Mouse (Mus musculus): ENCODE measurements around the gene Mctp1. TPM values are rescaled to one million over a fixed set of nuclear protein-coding genes. Genes with fewer than 3 reads are reported as not detected.

Gene Mctp1
- polyA plus RNA-seq, 1 experiment from 2014 or later, result 1.7 TPM

DNA sequence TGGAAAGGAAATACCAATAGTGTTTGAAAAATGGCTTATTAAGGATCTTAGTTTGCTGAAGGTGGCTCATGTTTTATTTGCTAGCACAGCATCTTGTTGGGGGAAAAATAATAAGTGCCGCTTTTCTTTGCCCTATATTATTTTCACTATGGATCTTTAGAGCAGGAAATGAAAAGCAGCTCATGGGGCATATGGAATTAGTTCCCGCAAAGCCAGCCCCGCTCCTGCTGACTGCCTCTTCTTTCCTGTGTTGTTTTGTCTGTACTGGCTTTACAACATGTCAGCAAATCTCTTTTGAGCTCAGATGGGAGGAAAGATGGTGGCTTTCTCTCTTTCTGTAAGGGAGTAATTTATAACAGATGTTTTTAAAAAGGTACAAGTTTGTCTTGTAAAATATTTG is 618.3 kb downstream of the Mctp1 start:
- Histone ChIP-seq H3K27ac (no peak overlapping the region), H3K36me3 (no peaks in the 10 kb centered on the region), H3K4me2 (no peak overlapping the region), H3K4me1 (replicated peaks) (no peaks in the 10 kb centered on the region), H3K9ac (no peak overlapping the region), H3K4me3 (replicated peaks) (no peak overlapping the region), H3K9me3 (replicated peaks) (no peaks in the 10 kb centered on the region), H3K27me3 (no peaks in the 10 kb centered on the region)
- 71% methylated on average over 3 of the region's 3 CpGs for WGBS (ENCODE audit: insufficient replicate concordance)
- DNase-seq, result no peak
- no peak for ATAC-seq (ENCODE audit: low read depth)

DNA sequence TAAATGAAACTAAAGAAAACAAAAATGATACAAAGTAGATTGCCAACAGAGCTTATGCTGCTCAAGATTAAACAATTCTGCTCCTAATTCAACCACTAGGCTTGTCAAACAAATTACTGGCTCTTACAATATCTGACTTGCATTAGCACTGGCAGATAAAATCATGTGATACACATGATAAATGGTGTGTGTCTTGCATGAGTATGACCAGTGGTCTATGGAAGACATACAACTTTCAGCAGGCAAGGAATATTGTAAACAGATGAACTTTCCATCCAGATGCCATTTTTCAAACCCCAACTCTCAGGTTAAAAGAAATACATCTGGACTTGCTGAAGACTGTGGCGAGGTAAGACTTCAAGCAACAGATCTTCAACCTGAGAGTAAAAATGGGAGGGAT is 619.3 kb downstream of the Mctp1 start:
- Histone ChIP-seq H3K9me3 (replicated peaks) (no peaks in the 10 kb centered on the region), H3K4me1 (replicated peaks) (no peaks in the 10 kb centered on the region), H3K4me2 (no peak overlapping the region), H3K27ac (no peak overlapping the region), H3K4me3 (replicated peaks) (no peak overlapping the region), H3K9ac (no peak overlapping the region), H3K36me3 (no peaks in the 10 kb centered on the region), H3K27me3 (no peaks in the 10 kb centered on the region)
- DNase-seq (no peak), ATAC-seq (ENCODE audit: low read depth) (no peak)
- 55% methylated on average over 1 of the region's 1 CpGs for WGBS (ENCODE audit: insufficient replicate concordance)

DNA sequence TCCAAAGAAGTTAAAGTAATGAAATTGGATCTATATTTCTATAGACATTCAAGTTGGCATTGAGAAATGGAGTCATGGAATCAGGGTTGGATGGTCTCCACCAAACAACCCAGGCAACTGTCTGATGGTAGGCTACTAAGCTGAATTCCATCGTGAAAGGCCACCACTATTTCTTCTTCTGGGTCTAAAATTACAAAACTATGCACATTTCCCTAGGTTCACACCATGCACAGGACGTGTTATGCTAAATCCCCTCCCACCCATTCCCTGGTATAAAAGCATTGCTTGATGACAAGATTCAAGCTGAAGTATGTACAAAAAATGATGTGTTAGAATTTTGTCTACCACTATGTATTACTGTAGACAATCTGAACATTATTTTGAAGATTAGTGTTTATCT is 634.5 kb downstream of the Mctp1 start:
- ATAC-seq (ENCODE audit: low read depth) (no peak), DNase-seq (no peak)
- H3K4me2 ChIP-seq, result no peak overlapping the region
- H3K27ac ChIP-seq, result no peak overlapping the region
- no peak overlapping the region for H3K4me3 ChIP-seq (replicated peaks)
- no peaks in the 10 kb centered on the region for H3K4me1 ChIP-seq (replicated peaks)
- no peaks in the 10 kb centered on the region for H3K9me3 ChIP-seq (replicated peaks)
- H3K36me3 ChIP-seq, result no peaks in the 10 kb centered on the region
- 64% methylated on average over 2 of the region's 2 CpGs for WGBS (ENCODE audit: insufficient replicate concordance)
- no peaks in the 10 kb centered on the region for H3K27me3 ChIP-seq
- H3K9ac ChIP-seq, result no peak overlapping the region

DNA sequence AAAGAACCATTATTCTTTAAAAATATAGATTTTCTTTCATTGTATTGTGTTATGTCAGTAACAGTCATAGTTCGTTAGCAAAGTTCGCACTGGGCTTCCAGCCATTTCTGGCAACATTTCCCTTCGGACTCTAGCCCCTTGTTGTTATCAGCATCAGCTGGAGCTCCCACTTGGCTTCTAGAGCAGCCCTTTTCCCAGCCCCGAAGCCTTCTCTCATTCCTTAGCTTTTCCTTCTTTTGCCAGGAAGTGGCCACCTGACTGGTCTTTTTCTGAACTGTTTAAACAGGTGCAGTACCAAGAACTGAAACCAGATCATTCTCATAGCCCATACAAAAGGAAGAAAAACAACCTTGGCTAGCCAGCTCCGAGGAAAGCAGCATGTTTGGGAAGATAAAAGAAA is 645.3 kb downstream of the Mctp1 start:
- Histone ChIP-seq H3K4me3 (replicated peaks) (no peak overlapping the region), H3K9ac (no peak overlapping the region), H3K27ac (no peak overlapping the region), H3K27me3 (no peaks in the 10 kb centered on the region), H3K4me2 (no peak overlapping the region), H3K4me1 (replicated peaks) (no peaks in the 10 kb centered on the region), H3K36me3 (no peaks in the 10 kb centered on the region), H3K9me3 (replicated peaks) (no peaks in the 10 kb centered on the region)
- 64% methylated on average over 5 of the region's 5 CpGs for WGBS (ENCODE audit: insufficient replicate concordance)
- DNase-seq (no peak), ATAC-seq (ENCODE audit: low read depth) (no peak)

DNA sequence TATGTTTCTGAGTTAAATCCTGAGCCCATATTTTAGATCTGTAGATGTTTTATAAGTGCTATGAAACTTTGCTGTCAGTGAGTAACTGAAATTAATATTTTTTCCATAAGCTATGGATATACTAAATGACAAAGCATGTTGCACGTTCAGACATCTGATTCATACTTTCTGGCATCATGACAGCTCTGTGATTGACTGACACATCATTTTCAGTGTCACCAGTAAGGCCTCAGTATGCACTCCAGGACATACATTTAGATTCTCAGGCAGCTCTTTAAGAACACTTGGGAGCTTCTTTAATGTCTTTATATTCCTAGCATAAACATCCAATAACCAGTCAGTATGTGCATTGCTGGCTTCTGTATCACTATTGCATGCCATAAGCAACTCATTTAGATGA is 659.0 kb downstream of the Mctp1 start:
- no peaks in the 10 kb centered on the region for H3K4me1 ChIP-seq (replicated peaks)
- DNase-seq (no peak), ATAC-seq (ENCODE audit: low read depth) (no peak)
- no peak overlapping the region for H3K4me3 ChIP-seq (replicated peaks)
- H3K27ac ChIP-seq, result no peak overlapping the region
- peaks cover 6% of the 10 kb centered on the region for H3K36me3 ChIP-seq
- no peak overlapping the region for H3K4me2 ChIP-seq
- no peaks in the 10 kb centered on the region for H3K27me3 ChIP-seq
- no peak overlapping the region for H3K9ac ChIP-seq
- H3K9me3 ChIP-seq (replicated peaks), result no peaks in the 10 kb centered on the region
- 68% methylated on average over 1 of the region's 1 CpGs for WGBS (ENCODE audit: insufficient replicate concordance)

DNA sequence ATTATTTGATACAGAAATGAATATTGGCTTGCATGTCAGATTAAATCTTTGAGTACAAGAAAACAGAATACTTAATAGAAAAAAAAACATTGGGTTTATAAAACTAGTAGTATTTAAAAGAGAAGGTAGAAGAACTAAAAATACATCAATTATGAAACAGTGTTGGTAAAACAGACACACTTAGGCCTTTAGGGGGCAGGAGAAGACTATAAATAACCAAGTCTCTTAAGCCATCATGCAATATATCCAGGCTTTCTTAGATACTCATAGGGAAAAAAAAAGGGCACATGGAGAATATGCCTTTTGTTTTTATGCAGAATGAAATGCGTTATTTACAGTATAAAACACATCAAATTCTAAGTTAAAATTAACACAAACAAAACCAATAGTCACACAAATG is 661.0 kb downstream of the Mctp1 start:
- H3K4me2 ChIP-seq, result no peak overlapping the region
- no peaks in the 10 kb centered on the region for H3K9me3 ChIP-seq (replicated peaks)
- H3K4me1 ChIP-seq (replicated peaks), result no peaks in the 10 kb centered on the region
- no peak overlapping the region for H3K27ac ChIP-seq
- H3K9ac ChIP-seq, result no peak overlapping the region
- no peaks in the 10 kb centered on the region for H3K27me3 ChIP-seq
- WGBS (ENCODE audit: insufficient replicate concordance), result 79% methylated on average over 1 of the region's 1 CpGs
- DNase-seq (no peak), ATAC-seq (ENCODE audit: low read depth) (no peak)
- no peak overlapping the region for H3K4me3 ChIP-seq (replicated peaks)
- H3K36me3 ChIP-seq, result peaks cover 9% of the 10 kb centered on the region

DNA sequence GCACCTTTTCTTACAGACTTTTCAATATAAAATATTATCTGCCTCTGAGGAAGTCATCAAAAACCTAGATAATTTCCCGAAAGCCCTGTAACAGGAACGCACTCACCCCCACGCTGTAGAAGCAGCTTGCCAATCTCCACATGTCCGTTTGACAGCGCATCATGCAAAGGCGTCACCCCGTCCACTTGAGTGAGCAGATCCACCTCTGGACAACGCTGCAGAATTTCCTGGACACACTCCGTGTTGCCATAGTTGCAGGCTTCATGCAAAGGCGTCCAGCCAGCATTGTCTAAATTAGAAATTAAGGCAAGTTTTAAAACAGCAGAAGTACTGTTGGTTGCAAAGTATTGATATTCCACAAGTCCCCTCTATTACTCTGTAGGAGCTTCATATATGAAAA is 662.1 kb downstream of the Mctp1 start:
- peaks cover 9% of the 10 kb centered on the region for H3K36me3 ChIP-seq
- H3K9ac ChIP-seq, result no peak overlapping the region
- no peaks in the 10 kb centered on the region for H3K4me1 ChIP-seq (replicated peaks)
- H3K4me2 ChIP-seq, result no peak overlapping the region
- DNase-seq (no peak), ATAC-seq (ENCODE audit: low read depth) (no peak)
- H3K9me3 ChIP-seq (replicated peaks), result no peaks in the 10 kb centered on the region
- H3K4me3 ChIP-seq (replicated peaks), result no peak overlapping the region
- no peaks in the 10 kb centered on the region for H3K27me3 ChIP-seq
- H3K27ac ChIP-seq, result no peak overlapping the region
- WGBS (ENCODE audit: insufficient replicate concordance), result 78% methylated on average over 10 of the region's 10 CpGs

DNA sequence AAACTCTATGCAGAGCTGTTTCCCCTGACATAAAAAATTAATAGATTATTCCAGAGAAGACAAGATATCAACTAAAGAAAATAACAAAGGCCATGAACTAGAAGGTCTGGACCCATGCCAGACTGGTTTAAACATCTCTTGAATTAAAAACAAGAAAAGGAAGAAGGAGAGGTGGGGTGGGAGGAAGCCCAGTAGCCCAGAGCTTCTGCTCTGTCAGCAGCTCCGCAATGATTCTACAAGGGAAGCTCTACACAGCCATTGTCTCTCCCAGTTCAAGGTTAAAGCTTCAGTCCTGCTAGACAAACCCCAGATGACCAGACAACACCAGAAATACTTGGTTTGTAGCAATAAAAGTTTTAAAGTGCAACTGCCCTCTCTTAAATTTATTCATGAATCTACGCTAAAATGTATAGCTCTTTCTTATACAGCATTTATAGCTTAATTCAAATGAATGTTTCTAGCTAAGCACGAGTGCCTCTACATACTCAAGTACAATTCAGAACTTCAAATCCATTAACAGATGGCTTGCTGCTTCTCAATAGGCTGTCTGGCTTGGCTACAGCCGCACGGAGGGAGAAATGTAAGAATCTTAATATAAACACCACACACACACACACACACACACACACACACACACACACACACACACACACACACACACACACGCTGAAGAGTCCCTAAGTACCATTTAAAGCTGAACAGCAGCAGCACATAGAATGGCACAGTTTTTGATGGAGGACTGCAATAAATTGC is 663.0 kb downstream of the Mctp1 start:
- WGBS (ENCODE audit: insufficient replicate concordance), result 85% methylated on average over 6 of the region's 6 CpGs
- no peak for ATAC-seq (ENCODE audit: low read depth)

DNA sequence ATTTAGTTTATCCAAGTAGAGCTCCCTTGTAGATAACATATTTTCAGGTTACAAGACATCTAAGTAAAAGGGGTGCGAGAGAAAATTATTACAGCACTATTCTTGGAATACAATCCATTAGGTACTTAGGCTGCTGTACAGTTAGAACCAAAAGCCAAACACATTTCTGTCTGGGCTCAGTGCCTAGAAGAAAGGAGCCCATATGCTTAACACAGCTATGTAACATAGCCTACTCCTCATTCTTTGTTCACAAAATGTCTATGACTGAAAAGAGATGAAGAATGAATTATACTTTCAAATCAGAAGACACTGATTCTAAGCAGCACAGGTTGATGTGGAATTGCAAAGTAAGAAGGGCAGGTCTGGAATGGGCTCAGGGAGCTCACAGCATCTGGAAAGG is 664.1 kb downstream of the Mctp1 start:
- peaks cover 6% of the 10 kb centered on the region; the same call in 1 of the 2 replicates for H3K36me3 ChIP-seq
- no peak overlapping the region for H3K27ac ChIP-seq
- H3K9me3 ChIP-seq (replicated peaks), result no peaks in the 10 kb centered on the region
- no peak overlapping the region for H3K4me2 ChIP-seq
- H3K9ac ChIP-seq, result no peak overlapping the region
- no peaks in the 10 kb centered on the region for H3K27me3 ChIP-seq
- WGBS (ENCODE audit: insufficient replicate concordance), result 90% methylated on average over 1 of the region's 1 CpGs
- H3K4me3 ChIP-seq (replicated peaks), result no peak overlapping the region
- ATAC-seq (ENCODE audit: low read depth) (no peak), DNase-seq (no peak)
- no peaks in the 10 kb centered on the region for H3K4me1 ChIP-seq (replicated peaks)

More for the DNA sequence above, 663.0 kb downstream of the Mctp1 start:
- peaks cover 9% of the 10 kb centered on the region for H3K36me3 ChIP-seq
- no peaks in the 10 kb centered on the region for H3K4me1 ChIP-seq (replicated peaks)
- no peak overlapping the region for H3K9ac ChIP-seq
- no peak overlapping the region for H3K27ac ChIP-seq
- no peak overlapping the region for H3K4me3 ChIP-seq (replicated peaks)
- no peak overlapping the region for H3K4me2 ChIP-seq
- DNase-seq, result no peak
- no peaks in the 10 kb centered on the region for H3K9me3 ChIP-seq (replicated peaks)
- H3K27me3 ChIP-seq, result no peaks in the 10 kb centered on the region

DNA sequence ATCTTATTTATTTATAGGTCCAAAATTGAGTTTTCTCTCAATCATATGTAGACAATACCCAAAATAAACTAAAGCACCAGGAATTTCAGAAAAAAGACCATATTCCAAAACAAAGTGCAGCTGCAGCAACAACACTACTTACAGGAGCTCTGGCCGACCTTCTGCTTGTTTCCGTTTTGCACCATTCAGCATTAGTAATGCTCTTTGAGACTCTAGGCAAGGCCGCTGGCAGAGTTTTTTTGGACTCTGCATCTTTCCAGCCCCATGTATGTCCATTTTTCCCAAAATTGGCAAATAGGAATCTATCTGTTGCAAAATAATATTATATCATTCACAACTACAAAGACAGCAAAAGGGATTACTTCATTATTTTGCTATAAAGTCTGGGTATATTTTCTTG is 665.4 kb downstream of the Mctp1 start:
- Histone ChIP-seq H3K9ac (no peak overlapping the region), H3K9me3 (replicated peaks) (no peaks in the 10 kb centered on the region), H3K4me2 (no peak overlapping the region), H3K4me1 (replicated peaks) (no peaks in the 10 kb centered on the region), H3K27ac (no peak overlapping the region), H3K4me3 (replicated peaks) (no peak overlapping the region), H3K36me3 (peaks cover 6% of the 10 kb centered on the region; the same call in 1 of the 2 replicates), H3K27me3 (no peaks in the 10 kb centered on the region)
- ATAC-seq (ENCODE audit: low read depth), result no peak
- WGBS (ENCODE audit: insufficient replicate concordance), result 80% methylated on average over 3 of the region's 3 CpGs
- DNase-seq, result no peak

DNA sequence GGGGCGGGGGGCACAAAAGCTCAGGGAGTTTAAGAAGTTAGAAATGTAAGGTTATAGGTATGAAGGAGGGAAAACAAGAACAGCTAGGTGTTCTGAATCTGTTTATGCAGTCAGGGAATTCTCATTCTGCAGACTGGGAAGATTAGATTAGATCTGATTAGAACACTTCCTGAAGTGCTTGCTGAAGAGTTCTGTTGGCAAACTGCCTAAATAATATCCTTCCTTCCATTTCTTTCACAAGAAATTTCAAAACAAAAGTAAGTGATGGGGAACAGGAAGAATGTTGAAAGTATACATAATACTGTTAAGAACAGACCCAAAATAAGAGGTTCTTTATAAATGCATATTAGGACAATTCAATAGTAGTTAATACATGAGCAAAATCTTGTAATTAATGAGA is 678.9 kb downstream of the Mctp1 start:
- Histone ChIP-seq H3K9me3 (replicated peaks) (no peaks in the 10 kb centered on the region), H3K36me3 (peaks cover 8% of the 10 kb centered on the region; the same call in 1 of the 2 replicates), H3K27me3 (no peaks in the 10 kb centered on the region), H3K27ac (no peak overlapping the region), H3K4me3 (replicated peaks) (no peak overlapping the region), H3K9ac (no peak overlapping the region), H3K4me1 (replicated peaks) (no peaks in the 10 kb centered on the region), H3K4me2 (no peak overlapping the region)
- ATAC-seq (ENCODE audit: low read depth) (no peak), DNase-seq (no peak)
- 79% methylated on average over 1 of the region's 1 CpGs for WGBS (ENCODE audit: insufficient replicate concordance)

DNA sequence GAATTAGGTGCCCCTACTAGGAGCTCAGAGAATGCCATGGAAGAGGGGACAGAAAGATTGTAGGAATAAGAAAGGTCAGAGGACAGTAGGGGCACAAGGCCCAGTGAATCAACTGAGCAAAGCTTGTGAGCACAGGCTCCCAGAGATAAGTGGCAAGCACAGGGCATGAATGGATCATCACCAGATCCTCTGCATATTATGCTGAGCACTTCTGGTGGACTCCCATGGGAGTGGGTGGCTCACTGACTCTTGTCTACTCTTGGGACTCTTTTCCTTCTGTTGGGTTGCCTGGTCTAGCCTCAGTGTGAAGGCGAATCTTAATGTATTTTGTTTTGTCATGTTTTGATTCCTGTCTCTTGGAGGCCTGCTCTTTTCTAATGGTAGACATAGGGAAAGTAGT is 684.5 kb downstream of the Mctp1 start:
- H3K27ac ChIP-seq, result no peak overlapping the region
- H3K4me1 ChIP-seq (replicated peaks), result no peaks in the 10 kb centered on the region
- DNase-seq (no peak), ATAC-seq (ENCODE audit: low read depth) (no peak)
- no peak overlapping the region for H3K4me3 ChIP-seq (replicated peaks)
- no peaks in the 10 kb centered on the region for H3K27me3 ChIP-seq
- no peak overlapping the region for H3K9ac ChIP-seq
- H3K9me3 ChIP-seq (replicated peaks), result no peaks in the 10 kb centered on the region
- peaks cover 4% of the 10 kb centered on the region; the same call in 1 of the 2 replicates for H3K36me3 ChIP-seq
- WGBS (ENCODE audit: insufficient replicate concordance), result 63% methylated on average over 1 of the region's 1 CpGs
- no peak overlapping the region for H3K4me2 ChIP-seq

Data from liver, embryonic 13.5 days (tissue).